Mouse (Mus musculus) olfactory bulb, adult 2 months (tissue): ENCODE measurements at regions not wholly inside any gene's neighbourhood (a gene's known extent, or its start where the extent isn't known, plus 50 kb on each side); places are given as distances from the start of the nearest gene placed in this dataset.

ENCODE experiments used
- CTCF ChIP-seq: fragments of 200-500 bp; IDR thresholded peaks from 2 replicates; pipeline ENCODE4 v1.5.1; 2012; ENCODE audit warnings: low read depth, mild to moderate bottlenecking, low read length, moderate library complexity; ENCODE audit not compliant: insufficient read depth
- POLR2A ChIP-seq: fragments of 200-500 bp; IDR thresholded peaks from 2 replicates; pipeline ENCODE4 v1.6.1; 2012; ENCODE audit warnings: mild to moderate bottlenecking, low read depth, low read length, moderate library complexity; ENCODE audit not compliant: insufficient read depth

DNA sequence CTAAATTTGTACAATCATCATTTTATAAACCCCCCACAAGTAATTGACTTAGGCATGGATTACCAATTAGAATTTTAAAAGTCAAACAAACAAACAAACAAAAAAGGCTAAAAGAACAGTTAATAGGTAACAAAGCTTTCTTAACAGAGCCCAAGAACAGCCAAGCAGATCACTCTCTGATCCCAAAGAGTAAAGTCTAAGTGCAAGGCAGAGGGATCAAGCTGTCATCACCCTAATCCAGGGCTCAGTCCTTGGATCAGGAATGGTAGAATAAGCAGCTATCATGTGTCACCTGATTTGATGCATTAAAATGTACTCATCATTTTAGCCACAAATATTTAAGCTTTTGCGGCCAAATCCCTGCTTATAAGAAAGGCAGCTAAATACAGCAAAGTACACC lies 183.8 kb upstream of the Rps6ka3 start:
- TF ChIP-seq CTCF (no peak), POLR2A (no peak)
